Mouse (Mus musculus): ENCODE results near the gene Slc16a6. TPM values are rescaled to one million over a fixed set of nuclear protein-coding genes. Genes with fewer than 3 reads are reported as not detected.

Slc16a6 gene
- polyA plus RNA-seq, 1 experiment from 2014 or later = 11.8 TPM

Small RNAs within 50 kb of the gene (microRNA-seq; reads per million reads assigned to microRNA genes)
- gene Gm25540 = not detected

Other genes with a start within 250 kb of the Slc16a6 start
- gene Rgs9, start 175.5 kb downstream of the Slc16a6 start, polyA plus RNA-seq (2014; fragmentation: Nextera tagmentation; extraction: Ambion mirVana) = 1.4 and 2.3 TPM in 2 replicates
- gene Gna13, start 110.8 kb downstream of the Slc16a6 start, polyA plus RNA-seq (2014; fragmentation: Nextera tagmentation; extraction: Ambion mirVana) = 19.0 and 31.0 TPM in 2 replicates
- gene 9930022D16Rik, start 59.7 kb downstream of the Slc16a6 start, polyA plus RNA-seq (2014; fragmentation: Nextera tagmentation; extraction: Ambion mirVana) = not detected in 2 replicates
- 42.1 and 49.8 TPM in 2 replicates for gene Amz2, start 47.7 kb downstream of the Slc16a6 start, polyA plus RNA-seq (2014; fragmentation: Nextera tagmentation; extraction: Ambion mirVana)
- 2.2 and 6.1 TPM in 2 replicates for gene Arsg, start 224 bp downstream of the Slc16a6 start, polyA plus RNA-seq (2014; fragmentation: Nextera tagmentation; extraction: Ambion mirVana)
- 15.0 and 19.6 TPM in 2 replicates for gene Wipi1, start 138.4 kb upstream of the Slc16a6 start, polyA plus RNA-seq (2014; fragmentation: Nextera tagmentation; extraction: Ambion mirVana)
- gene Prkar1a, start 175.8 kb upstream of the Slc16a6 start, polyA plus RNA-seq (2014; fragmentation: Nextera tagmentation; extraction: Ambion mirVana) = 273 and 367 TPM in 2 replicates
- 1.5 and 1.9 TPM in 2 replicates for gene Fam20a, start 248.7 kb upstream of the Slc16a6 start, polyA plus RNA-seq (2014; fragmentation: Nextera tagmentation; extraction: Ambion mirVana)